Mouse (Mus musculus) kidney, adult 11 months (tissue): ENCODE results near the gene Tmem266.

Experiments used
- DNase-seq: peaks from one replicate; pipeline ENCODE4 v3.0.0; 2022

The Tmem266 gene

DNA sequence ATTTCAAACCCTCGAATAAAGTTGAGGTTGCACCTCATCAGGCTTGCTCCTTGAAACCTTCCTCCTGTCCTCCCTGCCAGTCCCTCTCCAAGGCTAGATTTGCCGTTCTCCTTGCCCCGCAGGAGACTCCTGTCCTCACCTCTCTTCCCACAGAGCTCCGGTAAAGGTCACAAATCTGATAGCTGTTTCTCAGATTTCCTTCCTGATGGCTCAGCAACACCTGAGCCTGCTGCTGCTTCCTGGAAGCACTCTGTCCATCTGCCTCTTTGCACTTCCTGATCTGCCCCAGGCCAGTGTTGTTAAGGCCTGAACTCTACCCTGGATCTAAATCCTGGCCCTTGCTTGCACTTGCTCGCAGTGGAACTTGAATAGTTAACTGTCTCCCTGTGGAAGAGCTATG, 5.8 kb downstream of the Tmem266 start:
- no peak for DNase-seq

DNA sequence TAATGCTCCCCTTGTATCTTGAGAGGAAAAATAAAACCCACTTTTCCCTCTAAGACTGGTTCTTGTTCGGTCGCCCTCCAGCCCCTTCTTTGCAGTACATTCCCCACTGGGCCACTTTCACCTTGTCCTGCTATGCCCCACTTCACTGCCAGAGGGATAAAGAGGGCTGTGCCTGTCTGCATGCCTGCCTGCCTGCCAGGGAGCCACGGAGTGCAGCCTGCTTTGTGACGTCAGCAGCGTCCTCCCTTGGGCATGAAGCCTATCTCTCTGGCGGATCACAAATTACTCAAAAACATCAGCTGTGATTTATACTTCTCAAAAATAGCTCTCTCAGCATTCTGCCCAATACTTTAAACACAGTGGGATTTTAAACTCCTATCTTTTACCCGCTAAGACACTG, 6.2 kb downstream of the Tmem266 start:
- DNase-seq = peak; percentile 10

DNA sequence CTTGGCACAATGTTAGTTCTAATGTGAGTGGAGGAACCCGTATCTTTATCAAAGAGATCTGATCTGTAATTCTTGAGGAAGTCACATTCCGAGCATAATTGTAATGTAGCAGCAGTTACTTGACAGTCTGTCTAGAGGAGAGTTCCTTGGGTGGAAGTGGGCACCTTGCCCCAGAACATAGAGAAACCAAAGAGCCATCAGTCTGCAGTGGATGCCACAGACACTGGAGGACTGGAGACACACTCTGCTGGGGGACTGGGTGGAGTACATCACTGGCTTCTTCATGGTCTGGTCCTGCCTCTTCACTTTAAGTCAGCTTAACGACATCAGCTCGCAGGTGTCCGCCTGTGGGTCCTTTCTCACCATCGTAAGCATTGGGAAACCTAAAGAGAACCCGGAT, 17.5 kb downstream of the Tmem266 start:
- no peak for DNase-seq

DNA sequence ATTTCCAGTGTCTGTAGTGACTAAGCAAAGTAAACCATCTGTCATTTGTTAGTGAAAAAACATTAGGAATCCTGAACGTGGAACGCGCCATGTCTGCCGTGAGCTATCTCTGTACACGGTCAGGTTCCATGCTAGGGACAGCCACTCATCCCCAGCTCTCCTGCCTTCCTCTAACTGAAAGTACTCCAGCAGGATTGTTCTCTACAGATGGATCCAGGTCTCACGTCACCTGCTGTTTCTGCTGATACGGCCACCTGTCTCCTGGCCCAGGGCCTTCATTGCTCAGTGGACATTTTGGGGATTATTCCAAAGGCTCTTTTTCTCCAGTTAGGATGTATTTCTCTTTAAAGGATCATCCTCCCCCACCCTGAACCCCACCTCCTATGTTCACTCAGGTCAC, 18.6 kb downstream of the Tmem266 start:
- no peak for DNase-seq

DNA sequence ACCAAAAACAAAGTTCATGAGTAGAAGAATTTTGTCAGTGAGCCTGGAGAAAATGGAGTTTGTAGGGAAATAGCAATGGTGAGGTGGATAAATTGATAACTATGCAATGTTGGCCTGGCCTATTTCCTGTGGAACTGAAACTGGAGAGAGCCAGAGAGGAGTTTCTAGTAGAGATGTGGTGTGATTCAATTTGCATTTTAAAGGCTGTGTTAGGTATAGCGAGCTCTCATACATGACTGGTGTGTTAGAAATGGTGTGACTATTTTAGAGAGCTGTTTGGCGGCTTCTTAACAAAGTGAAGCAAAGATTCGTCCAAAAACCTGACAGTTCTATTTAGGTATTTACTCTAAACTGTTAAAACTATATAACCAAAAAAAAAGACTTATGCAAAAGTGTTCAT, 22.0 kb downstream of the Tmem266 start:
- DNase-seq = no peak

DNA sequence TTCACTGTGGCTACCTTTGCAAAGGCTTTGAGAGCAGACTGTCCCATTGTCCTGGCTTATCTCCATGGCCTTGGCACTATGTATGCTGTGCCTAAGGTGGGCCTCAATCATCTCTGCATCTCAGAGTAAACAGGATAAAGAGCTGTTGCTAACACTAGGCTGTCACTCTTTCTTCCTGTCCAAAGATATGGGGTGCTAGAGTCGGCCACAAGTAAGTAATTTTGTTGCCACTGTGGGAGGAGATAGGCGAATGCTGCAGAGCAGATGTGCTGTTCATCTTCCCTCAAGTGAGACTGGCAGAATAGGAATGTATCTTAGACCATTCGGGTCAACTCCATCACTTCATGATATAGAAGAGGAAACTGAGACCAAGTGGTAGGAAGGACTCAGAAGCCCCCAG, 28.0 kb downstream of the Tmem266 start:
- DNase-seq = no peak

GRCm38 (mm10) chr9:55355270-55355834, 28.6 kb downstream of the Tmem266 start:
- DNase-seq = no peak

- DNase-seq = no peak
Measured at GRCm38 (mm10) chr9:55357164-55357563, 30.5 kb downstream of the Tmem266 start.

GRCm38 (mm10) chr9:55360372-55360771, 33.7 kb downstream of the Tmem266 start:
- no peak for DNase-seq

GRCm38 (mm10) chr9:55360861-55361260, 34.1 kb downstream of the Tmem266 start:
- no peak for DNase-seq

DNA sequence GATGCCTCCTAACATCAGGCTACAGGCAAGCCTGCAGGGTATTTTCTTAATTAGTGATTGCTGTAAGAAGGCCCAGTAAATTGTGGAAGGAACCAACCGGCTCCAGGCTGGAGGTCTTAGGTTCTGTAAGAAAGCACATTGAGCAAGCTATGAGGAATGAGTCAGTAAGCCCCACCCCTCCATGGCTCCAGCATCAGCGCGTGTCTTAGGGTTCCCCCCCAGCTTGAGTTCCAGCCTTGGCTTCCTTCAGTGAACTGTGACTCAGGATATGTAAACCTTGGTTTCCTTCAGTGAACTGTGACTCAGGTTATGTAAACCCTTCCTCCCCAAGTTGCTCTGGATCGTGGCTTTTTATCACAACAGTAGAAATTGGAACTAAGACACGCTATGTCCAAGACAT, 35.3 kb downstream of the Tmem266 start:
- DNase-seq = no peak

- DNase-seq = no peak
Measured at GRCm38 (mm10) chr9:55363707-55364106, 37.0 kb downstream of the Tmem266 start.

- no peak for DNase-seq
Measured at GRCm38 (mm10) chr9:55368011-55368410, 41.3 kb downstream of the Tmem266 start.

DNA sequence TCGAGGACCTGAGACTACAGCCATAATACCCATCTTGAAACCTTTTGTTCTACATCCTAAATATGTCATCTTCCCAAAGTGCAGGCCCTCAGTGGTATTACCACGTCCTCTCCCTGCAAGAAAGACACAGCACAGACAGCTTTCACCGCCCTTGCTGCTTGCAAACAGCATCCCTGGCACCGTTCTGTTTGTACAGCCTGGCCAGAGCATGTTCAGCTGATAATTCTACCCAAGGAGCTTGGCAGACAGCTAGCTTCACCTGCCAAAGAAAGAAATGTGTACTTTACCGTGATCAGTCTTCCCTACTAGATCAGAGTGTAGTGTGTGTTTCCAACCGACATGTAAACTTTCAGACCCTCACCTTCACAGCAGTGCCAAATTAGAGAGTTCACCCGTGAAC, 45.2 kb downstream of the Tmem266 start:
- DNase-seq = no peak

- DNase-seq = no peak
Measured at GRCm38 (mm10) chr9:55377603-55378250, 51.0 kb downstream of the Tmem266 start.

DNA sequence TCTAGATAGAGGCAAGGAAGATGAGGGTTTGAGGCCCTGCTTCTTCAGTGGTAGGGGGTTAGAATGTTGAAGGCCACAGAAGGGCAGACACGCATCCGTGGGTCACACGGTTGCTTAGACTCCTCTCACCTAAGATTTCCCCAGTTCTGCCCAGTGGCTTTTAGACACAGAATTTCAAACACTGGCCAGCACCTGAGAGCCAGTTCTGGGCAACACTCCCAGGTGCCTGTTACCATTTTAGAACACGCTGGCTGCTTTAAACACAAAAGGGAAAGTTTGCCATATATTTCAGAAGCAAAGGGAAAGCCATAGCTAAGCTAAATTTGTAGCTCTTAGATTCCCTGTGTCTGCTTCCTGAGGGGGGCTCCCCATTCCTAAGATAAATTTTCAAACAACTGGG, 54.7 kb downstream of the Tmem266 start:
- no peak for DNase-seq

- DNase-seq = no peak
Measured at GRCm38 (mm10) chr9:55382441-55382840, 55.7 kb downstream of the Tmem266 start.

DNA sequence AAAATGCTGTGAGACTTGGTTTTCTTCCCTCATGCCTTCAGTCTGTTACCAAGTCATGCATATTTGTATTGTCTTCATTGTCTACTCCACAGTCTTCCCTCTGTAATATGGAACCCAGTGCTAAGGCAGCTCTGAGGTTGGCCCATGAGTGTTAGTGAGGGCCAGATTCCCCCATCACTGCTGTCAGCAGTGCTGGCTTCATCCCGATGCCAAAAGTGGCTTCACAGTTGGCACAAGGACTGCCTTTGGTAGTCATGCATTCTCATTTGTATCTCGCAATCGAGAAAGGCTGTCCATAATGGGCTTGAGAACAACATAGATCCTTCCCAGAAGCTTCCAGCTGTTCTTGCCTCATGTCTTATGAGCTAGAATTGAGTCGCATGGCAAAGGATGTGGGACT, 59.4 kb downstream of the Tmem266 start:
- DNase-seq = no peak

GRCm38 (mm10) chr9:55387862-55388505, 61.3 kb downstream of the Tmem266 start:
- DNase-seq = no peak

DNA sequence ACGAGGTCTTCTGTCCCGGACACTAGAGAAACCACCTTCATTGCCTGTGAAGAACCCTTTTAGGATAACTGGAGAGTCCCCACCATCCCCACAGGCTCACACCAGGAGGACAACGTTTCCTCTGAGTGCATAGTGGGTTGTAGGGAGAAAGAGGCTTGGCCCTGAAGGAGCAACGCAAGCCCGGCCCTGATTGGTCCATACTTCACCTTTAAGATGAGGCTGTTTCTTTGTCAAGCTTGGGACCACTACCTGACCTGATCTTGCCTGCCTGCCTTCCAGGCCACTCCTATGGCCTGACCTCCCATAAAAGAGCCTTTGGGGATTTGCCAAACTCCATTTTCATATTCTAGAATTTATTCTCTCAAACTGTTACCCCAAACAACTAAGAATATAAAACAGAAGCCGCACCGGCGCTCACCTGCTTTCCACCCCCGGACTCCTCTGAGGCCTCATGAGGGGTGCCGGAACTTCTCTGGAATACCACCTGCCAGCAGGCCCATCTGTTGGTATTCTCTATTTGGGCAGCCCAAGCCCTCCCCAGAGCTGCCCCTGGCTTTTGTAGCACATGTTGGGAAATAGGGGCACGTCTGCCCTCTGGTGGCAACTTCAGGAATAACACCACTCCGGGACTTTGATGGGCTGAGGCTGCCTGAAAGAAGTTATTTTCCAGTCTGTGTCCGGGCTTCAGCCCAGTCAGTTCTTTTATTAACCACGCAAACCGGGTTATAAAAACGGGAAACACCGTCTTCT, 65.4 kb downstream of the Tmem266 start:
- peak; percentile 50 for DNase-seq

DNA sequence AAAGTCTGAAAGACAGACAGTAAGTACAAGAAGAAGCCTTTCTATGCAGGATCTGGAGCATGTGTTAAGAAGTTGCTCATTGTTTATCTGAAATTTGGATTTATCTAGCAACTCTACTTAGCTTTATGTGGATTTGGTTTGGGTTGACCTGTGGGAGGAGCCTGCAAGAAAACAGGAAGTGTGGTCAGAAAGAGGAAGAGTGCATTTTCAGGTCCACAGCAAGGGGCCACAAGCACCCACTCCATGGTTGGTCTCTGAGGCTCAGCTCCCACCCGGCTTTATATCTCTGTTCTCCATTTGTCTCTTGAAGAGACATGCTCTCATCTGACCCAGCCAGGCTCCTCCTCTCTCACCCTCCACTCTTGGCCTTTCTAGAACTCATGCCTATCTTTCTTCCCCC, 68.9 kb downstream of the Tmem266 start:
- DNase-seq = no peak

- DNase-seq = no peak
Measured at GRCm38 (mm10) chr9:55398985-55399554, 72.4 kb downstream of the Tmem266 start.

DNA sequence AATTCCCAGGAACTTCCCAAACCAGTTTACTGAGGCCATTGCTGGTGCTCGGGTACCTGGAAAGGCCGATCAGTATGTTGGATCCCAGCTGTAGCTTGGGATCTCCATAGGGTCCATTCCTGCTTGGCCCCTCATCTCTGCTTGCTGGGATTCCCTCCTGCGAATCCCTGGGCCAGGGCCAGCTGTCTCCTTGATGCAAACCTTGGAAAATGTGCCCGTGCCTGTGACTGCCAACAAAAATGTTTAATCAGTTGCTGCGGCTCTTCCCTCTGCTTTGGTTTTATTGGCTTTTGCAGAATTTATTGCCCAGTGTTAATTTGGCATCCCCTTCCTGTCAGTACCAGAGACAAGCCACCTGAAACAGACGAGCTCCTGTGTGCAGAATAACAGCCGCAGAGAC, 75.6 kb downstream of the Tmem266 start:
- no peak for DNase-seq

DNA sequence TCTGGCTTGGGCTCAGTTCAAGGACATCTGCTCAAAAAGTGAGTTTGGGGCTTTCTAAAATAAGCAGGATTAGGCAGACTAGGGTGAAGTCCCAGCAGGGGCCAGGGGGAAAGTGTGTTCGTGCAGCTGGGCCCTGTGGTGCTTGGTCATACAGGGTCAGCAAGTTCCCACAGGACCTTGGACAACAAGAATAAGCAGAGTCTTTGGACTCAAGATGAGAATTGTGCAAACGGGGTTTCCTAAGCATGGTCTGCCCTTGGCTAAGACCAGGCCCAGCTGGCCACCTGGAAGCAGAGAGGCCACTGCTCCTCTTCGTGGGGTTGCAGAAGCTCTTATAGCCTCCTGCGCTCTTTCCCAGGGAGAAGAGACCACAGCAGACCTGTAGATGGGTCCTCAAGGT, 77.5 kb downstream of the Tmem266 start:
- no peak for DNase-seq
